Mouse (Mus musculus) liver, adult 2 months (tissue): ENCODE measurements at regions not wholly inside any gene's neighbourhood (a gene's known extent, or its start where the extent isn't known, plus 50 kb on each side); places are given as distances from the start of the nearest gene placed in this dataset.

Experiments used
- DNase-seq: peaks from one replicate; pipeline ENCODE4 v3.0.0-alpha.2; 2011; ENCODE audit warnings: low read depth, low spot score; ENCODE audit errors: extremely low read depth
- H3K27ac ChIP-seq: fragments of 200-500 bp; replicated peaks from 2 replicates; pipeline ENCODE4 v1.5.1; 2012; ENCODE audit warnings: low read depth, mild to moderate bottlenecking, control low read depth, inconsistent platforms, low read length; ENCODE audit not compliant: insufficient read depth
- H3K27me3 ChIP-seq: fragments of 200-500 bp; 2 replicates; pipeline ENCODE4 v1.6.1; 2012; ENCODE audit warnings: mild to moderate bottlenecking, moderate library complexity, low read length, inconsistent platforms; ENCODE audit not compliant: control insufficient read depth, insufficient read depth
- H3K36me3 ChIP-seq: fragments of 200-500 bp; 2 replicates; pipeline ENCODE4 v1.6.1; 2012; ENCODE audit warnings: low read length, inconsistent platforms; ENCODE audit not compliant: control insufficient read depth, insufficient read depth
- H3K4me1 ChIP-seq: fragments of 200-500 bp; 2 replicates; pipeline ENCODE4 v1.6.1; 2011; ENCODE audit warnings: low read length; ENCODE audit not compliant: control insufficient read depth, insufficient read depth
- H3K4me3 ChIP-seq: fragments of 200-500 bp; 2 replicates; pipeline ENCODE4 v1.5.1; 2011; ENCODE audit warnings: low read depth, mild to moderate bottlenecking, control low read depth, low read length, moderate library complexity; ENCODE audit not compliant: insufficient read depth
- H3K79me2 ChIP-seq: fragments of 200-500 bp; 2 replicates; pipeline ENCODE4 v1.6.1; 2012; ENCODE audit warnings: inconsistent platforms, mild to moderate bottlenecking, low read length, moderate library complexity; ENCODE audit not compliant: control insufficient read depth, insufficient read depth
- H3K9ac ChIP-seq: fragments of 200-500 bp; 2 replicates; pipeline ENCODE4 v1.6.1; 2012; ENCODE audit warnings: low read depth, mild to moderate bottlenecking, control low read depth, inconsistent platforms, low read length
- CTCF ChIP-seq: fragments of 200-500 bp; IDR thresholded peaks from 2 replicates; pipeline ENCODE4 v1.5.1; 2011; ENCODE audit warnings: low read depth, low read length, control low read depth
- POLR2A ChIP-seq: fragments of 200-500 bp; IDR thresholded peaks from 2 replicates; pipeline ENCODE4 v1.6.1; 2011; ENCODE audit warnings: low read length, control low read depth; ENCODE audit not compliant: insufficient read depth; ENCODE audit errors: extremely low read depth
- WGBS: fragments of 180-500 bp; shearing (Covaris S2); methylation state at CpG from one replicate; pipeline ENCODE4 v1.1.7; 2018; 5-methylcytosine and 5-hydroxymethylcytosine counted together

DNA sequence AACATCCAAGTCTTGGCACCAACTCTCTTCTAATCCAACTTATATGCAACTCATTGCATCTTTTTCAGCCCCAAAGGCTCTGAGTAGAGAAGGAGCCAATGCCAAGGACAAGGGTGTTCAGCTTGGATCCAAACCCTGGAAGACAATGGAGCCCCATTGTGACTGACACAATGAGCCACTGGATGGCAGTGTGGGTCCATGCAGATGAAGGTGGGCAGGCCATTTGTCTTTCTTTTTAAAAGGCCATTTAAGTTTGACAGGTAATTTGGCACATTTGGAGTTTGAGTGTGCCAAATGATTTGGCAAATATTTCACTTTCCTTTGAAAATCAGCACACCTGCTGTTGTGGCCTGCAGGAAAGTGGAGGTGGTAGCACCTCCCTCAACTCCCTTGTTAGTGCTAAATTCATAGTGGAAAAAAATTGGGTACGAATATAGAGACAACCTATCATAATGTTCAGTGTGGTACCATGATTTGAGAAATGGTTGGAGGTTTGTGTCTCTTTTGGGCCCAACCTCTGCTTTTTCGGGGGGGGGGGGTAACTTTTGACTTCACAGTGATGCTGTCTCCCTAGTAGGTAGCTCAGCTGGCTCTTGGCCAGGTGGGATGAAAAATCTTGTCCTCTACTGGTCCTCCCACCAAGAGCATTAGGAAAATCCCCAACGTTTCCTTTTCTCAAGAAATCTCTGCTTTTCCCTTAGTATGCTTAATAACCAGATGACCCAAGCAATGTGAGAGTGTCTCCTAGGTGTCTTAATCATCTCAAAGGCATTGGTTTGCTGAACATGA is 304.0 kb upstream of the Kif2a start:
- Histone ChIP-seq H3K27ac (no peak overlapping the region), H3K79me2 (no peaks in the 10 kb centered on the region), H3K27me3 (no peaks in the 10 kb centered on the region), H3K4me3 (no peak overlapping the region), H3K4me1 (no peaks in the 10 kb centered on the region), H3K36me3 (no peaks in the 10 kb centered on the region), H3K9ac (no peak overlapping the region)
- peak; percentile 17 for DNase-seq
- TF ChIP-seq POLR2A, result no peak
- TF ChIP-seq CTCF, result peak; percentile 78
- whole genome bisulfite sequencing, result 51% methylated on average over 3 of the region's 3 CpGs

DNA sequence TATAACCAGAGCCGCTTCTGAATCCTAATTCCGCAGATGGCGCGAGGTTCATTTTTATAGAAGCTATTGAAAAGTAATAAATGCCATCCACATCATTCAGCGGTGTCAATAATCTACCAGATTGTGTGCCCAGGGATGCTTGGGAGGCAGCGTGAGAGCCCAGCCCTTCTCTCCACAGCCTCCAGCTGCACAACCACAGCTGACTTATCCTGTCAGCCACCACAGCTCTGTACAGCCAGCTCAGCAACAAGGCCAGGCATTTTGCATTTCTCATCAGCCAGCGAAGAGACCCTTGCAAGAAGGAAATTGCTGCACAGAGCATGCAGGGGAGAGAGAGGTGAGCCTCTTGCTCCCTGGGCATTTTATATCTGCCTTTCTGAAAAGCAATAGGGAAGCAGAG is 292.8 kb upstream of the Kif2a start:
- TF ChIP-seq POLR2A, result no peak
- no peak for TF ChIP-seq CTCF
- DNase-seq, result no peak
- H3K9ac ChIP-seq, result no peak overlapping the region
- no peak overlapping the region for H3K4me3 ChIP-seq
- H3K79me2 ChIP-seq, result no peaks in the 10 kb centered on the region
- H3K27me3 ChIP-seq, result 0 out of 2 replicates have a peak, but pooled peaks cover 2% of the 10 kb centered on the region
- no peak overlapping the region for H3K27ac ChIP-seq
- 93% methylated on average over 7 of the region's 7 CpGs for WGBS
- H3K4me1 ChIP-seq, result no peaks in the 10 kb centered on the region
- no peaks in the 10 kb centered on the region for H3K36me3 ChIP-seq

DNA sequence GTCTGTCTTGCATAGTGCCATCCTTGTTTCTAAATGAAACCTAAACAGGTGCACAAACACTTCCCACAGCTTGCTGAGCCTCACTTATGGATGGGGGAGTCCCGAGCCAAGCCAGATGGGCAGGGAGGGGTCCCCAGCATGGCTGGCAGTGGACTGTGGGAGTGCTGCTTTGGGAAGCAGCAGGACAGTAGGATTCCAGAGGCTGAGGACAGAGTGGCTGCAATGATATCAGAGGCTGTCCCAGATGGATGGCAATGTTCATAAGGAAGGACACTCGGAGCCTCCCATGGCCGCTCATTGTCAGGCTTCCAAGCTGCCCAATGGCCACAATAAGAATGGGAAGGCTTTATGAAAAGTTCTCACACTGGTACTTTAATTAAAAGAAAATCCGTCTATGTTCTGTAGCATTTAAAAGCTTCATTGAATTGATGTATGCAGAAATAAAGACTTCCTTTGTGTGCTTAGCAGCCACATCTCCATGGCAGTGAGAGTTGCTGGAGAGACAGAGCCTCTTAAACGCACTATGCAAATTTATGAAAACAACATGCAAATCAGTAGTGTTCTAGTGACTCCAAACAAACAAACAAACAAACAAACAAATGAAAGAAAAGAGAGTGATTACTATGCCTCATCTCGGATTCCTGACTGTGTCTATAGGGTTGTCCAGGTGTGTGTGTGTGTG is 287.2 kb upstream of the Kif2a start:
- H3K9ac ChIP-seq, result no peak overlapping the region
- TF ChIP-seq POLR2A (no peak), CTCF (no peak)
- no peaks in the 10 kb centered on the region for H3K4me1 ChIP-seq
- 0 out of 2 replicates have a peak, but pooled peaks cover 2% of the 10 kb centered on the region for H3K27me3 ChIP-seq
- WGBS, result 81% methylated on average over 6 of the region's 6 CpGs
- no peak overlapping the region for H3K27ac ChIP-seq
- H3K79me2 ChIP-seq, result no peaks in the 10 kb centered on the region
- H3K4me3 ChIP-seq, result no peak overlapping the region
- no peak for DNase-seq
- no peaks in the 10 kb centered on the region for H3K36me3 ChIP-seq

DNA sequence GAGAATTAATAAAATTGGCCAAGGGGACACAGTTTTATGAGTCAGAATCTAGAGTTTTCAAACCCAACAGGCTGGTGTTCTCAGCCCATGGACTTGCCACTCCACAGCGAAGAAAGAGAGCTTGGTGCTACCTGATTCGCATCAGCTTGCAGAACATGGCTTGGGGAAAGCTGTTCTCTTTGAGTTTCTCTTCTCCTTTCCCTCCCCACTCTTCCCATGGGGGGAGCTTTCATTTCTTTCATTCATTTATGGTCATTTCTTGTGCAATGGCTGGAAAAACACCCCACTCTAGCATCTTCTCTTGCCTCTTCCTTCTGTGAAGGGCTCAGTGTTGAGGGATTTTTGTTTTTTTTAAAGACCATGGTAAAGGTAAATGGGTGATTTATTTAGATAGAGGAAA is 286.5 kb upstream of the Kif2a start:
- H3K27ac ChIP-seq, result no peak overlapping the region
- TF ChIP-seq POLR2A, result no peak
- no peak for TF ChIP-seq CTCF
- 81% methylated on average over 2 of the region's 2 CpGs for WGBS
- H3K79me2 ChIP-seq, result no peaks in the 10 kb centered on the region
- no peaks in the 10 kb centered on the region for H3K36me3 ChIP-seq
- H3K4me1 ChIP-seq, result no peaks in the 10 kb centered on the region
- no peak overlapping the region for H3K9ac ChIP-seq
- no peak for DNase-seq
- 0 out of 2 replicates have a peak, but pooled peaks cover 2% of the 10 kb centered on the region for H3K27me3 ChIP-seq
- no peak overlapping the region for H3K4me3 ChIP-seq

DNA sequence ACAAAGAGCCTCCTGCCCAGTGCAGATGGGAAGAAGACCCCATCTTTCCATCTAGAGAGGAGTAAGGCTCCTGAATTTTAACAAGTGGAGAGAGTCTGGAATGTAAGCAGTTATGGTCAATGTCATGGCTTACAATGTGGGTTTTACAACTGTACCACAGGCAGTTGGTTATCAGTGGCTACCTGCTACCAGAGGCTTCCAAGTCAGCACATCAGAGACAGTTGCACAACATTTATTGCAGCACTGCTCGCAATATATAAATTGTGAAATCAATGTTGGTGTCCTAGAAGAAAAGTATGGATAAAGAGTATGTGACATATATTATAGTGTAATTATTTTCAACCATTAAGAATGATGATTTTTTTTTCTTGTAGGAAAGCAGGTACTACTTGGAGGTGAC is 285.0 kb upstream of the Kif2a start:
- H3K27ac ChIP-seq, result no peak overlapping the region
- no peaks in the 10 kb centered on the region for H3K36me3 ChIP-seq
- TF ChIP-seq POLR2A, result no peak
- TF ChIP-seq CTCF, result no peak
- no peaks in the 10 kb centered on the region for H3K4me1 ChIP-seq
- H3K4me3 ChIP-seq, result no peak overlapping the region
- H3K79me2 ChIP-seq, result no peaks in the 10 kb centered on the region
- 0 out of 2 replicates have a peak, but pooled peaks cover 2% of the 10 kb centered on the region for H3K27me3 ChIP-seq
- H3K9ac ChIP-seq, result no peak overlapping the region
- DNase-seq, result no peak
- WGBS, result 65% methylated on average over 1 of the region's 1 CpGs

DNA sequence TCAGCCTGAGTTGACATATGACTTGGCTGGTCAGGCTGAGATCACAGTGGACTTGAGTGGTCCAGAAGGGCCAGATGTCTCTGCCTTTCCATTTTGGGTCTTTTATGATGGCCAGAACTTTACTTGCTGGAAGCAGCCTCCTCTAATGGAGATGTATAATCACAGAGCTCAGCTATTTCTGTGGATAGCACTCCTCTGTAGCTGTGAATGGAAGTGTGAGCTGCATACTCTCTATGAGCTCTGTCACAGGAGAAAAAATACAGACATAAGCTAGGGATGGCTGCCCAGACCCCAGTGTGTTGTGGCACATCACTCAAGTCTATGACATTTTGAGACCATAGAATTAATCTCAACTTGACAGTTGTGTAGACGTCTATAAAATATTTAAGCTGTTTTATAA is 284.3 kb upstream of the Kif2a start:
- no peaks in the 10 kb centered on the region for H3K4me1 ChIP-seq
- 0 out of 2 replicates have a peak, but pooled peaks cover 2% of the 10 kb centered on the region for H3K27me3 ChIP-seq
- H3K79me2 ChIP-seq, result no peaks in the 10 kb centered on the region
- WGBS, result 79% methylated on average over 1 of the region's 1 CpGs
- no peak for DNase-seq
- H3K36me3 ChIP-seq, result no peaks in the 10 kb centered on the region
- no peak for TF ChIP-seq CTCF
- no peak for TF ChIP-seq POLR2A
- H3K27ac ChIP-seq, result no peak overlapping the region
- H3K4me3 ChIP-seq, result no peak overlapping the region
- H3K9ac ChIP-seq, result no peak overlapping the region
